Mouse (Mus musculus) erythroblast, embryonic 14.5 days (primary cell): ENCODE results near the gene Bcor.

Experiments
- GATA1 ChIP-seq: IDR thresholded peaks from 2 replicates; pipeline ENCODE4 v1.6.1; 2012; ENCODE audit warnings: low read length, inconsistent platforms, mixed read lengths
- TAL1 ChIP-seq: IDR thresholded peaks from 3 replicates; pipeline ENCODE4 v1.6.1; 2012; ENCODE audit warnings: low read length, inconsistent platforms, mixed read lengths

DNA sequence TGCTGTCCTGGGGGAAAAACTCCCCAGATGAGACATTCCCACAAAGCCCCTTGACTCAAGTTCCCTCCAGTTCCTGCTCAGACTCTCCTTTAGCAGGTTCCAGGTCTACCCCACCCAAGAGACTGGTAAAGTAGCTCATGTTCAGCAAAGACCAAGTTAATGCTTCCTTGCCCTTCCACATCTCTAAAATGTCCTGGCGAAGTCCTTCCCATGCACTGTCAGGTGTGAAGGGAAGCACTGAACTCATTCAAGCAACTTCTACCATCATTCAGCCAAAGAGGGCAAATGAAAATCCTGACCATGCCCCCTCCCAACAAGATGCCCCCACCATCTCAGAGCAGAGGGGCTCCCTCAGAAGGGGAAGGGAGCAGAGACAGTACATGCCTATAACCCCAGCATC is 107.5 kb downstream of the Bcor start:
- no peak for TF ChIP-seq GATA1
- no peak for TF ChIP-seq TAL1
